Mouse (Mus musculus) heart, postnatal 10 days (tissue): ENCODE data around the gene Pik3r6. TPM values are rescaled to one million over a fixed set of nuclear protein-coding genes. Genes with fewer than 3 reads are reported as not detected.

ENCODE experiments used
- DNase-seq, 2 experiments: peaks; one replicate each; pipeline ENCODE4 v3.0.0; 2021
- intact Hi-C: fragments of 180-260 bp; cut with DNase I; formaldehyde crosslinking; loops from one replicate; pipeline ENCODE4 v1.15.1; 2025
- total RNA-seq, 2 experiments: library from RNA; stranded (reverse); gene quantifications; 2 replicates each; pipeline ENCODE4 v1.2.3; 2021

Pik3r6 gene
- total RNA-seq, 2 experiments from 2014 or later, result 7.4 to 9.6 TPM

- DNase-seq, result no peak
- intact Hi-C loops, result loop anchor here (5.0 kb wide), 2 partner anchors 321 to 386 kb away; partner anchors contain the start of gene Ndel1
Observed at GRCm38 (mm10) chr11:68486093-68486492, 16.7 kb upstream of the Pik3r6 start.

- no peak for DNase-seq
- intact Hi-C loops, result loop anchor here (5.0 kb wide), 2 partner anchors 320 to 385 kb away; partner anchors contain the start of gene Ndel1
Observed at GRCm38 (mm10) chr11:68487720-68488119, 15.1 kb upstream of the Pik3r6 start.

GRCm38 (mm10) chr11:68488256-68488824 is 14.5 kb upstream of the Pik3r6 start:
- intact Hi-C loops, result loop anchor here (5.0 kb wide), 2 partner anchors 319 to 384 kb away; partner anchors contain the start of gene Ndel1

GRCm38 (mm10) chr11:68489236-68489635 is 13.6 kb upstream of the Pik3r6 start:
- no peak for DNase-seq
- intact Hi-C loops, result loop anchor here (5.0 kb wide), 2 partner anchors 318 to 383 kb away; partner anchors contain the start of gene Ndel1

More at GRCm38 (mm10) chr11:68488256-68488824, 14.5 kb upstream of the Pik3r6 start:
- no peak for DNase-seq

GRCm38 (mm10) chr11:68492592-68492991 is 10.2 kb upstream of the Pik3r6 start:
- intact Hi-C loops, result no loop called here
- no peak for DNase-seq

- intact Hi-C loops, result no loop called here
- no peak for DNase-seq
Observed at GRCm38 (mm10) chr11:68493760-68494159, 9.1 kb upstream of the Pik3r6 start.

- DNase-seq, result no peak
- intact Hi-C loops, result no loop called here
Observed at GRCm38 (mm10) chr11:68497081-68497480, 5.7 kb upstream of the Pik3r6 start.

- intact Hi-C loops, result no loop called here
- DNase-seq, result no peak
Observed at GRCm38 (mm10) chr11:68498517-68498916, 4.3 kb upstream of the Pik3r6 start.

GRCm38 (mm10) chr11:68498999-68499699 is 3.7 kb upstream of the Pik3r6 start:
- intact Hi-C loops, result no loop called here
- no peak for DNase-seq

GRCm38 (mm10) chr11:68500949-68501350 is 1.9 kb upstream of the Pik3r6 start:
- DNase-seq, result no peak
- intact Hi-C loops, result no loop called here

- intact Hi-C loops, result no loop called here
- DNase-seq, result no peak
Observed at GRCm38 (mm10) chr11:68502408-68502807, 411 bp upstream of the Pik3r6 start.

- no peak for DNase-seq
- intact Hi-C loops, result loop anchor here (2.0 kb wide), 1 partner anchor 16 kb away; no protein-coding TSS in a partner anchor
Observed at GRCm38 (mm10) chr11:68504913-68505312, 2.1 kb downstream of the Pik3r6 start.

- DNase-seq, result no peak
- intact Hi-C loops, result no loop called here
Observed at GRCm38 (mm10) chr11:68507246-68507645, 4.4 kb downstream of the Pik3r6 start.

- no peak for DNase-seq
- intact Hi-C loops, result no loop called here
Observed at GRCm38 (mm10) chr11:68508619-68509018, 5.8 kb downstream of the Pik3r6 start.

- intact Hi-C loops, result no loop called here
- no peak for DNase-seq
Observed at GRCm38 (mm10) chr11:68509194-68509593, 6.4 kb downstream of the Pik3r6 start.

GRCm38 (mm10) chr11:68513969-68514368 is 11.2 kb downstream of the Pik3r6 start:
- no peak for DNase-seq
- intact Hi-C loops, result no loop called here

- DNase-seq, result no peak
- intact Hi-C loops, result no loop called here
Observed at GRCm38 (mm10) chr11:68519362-68519761, 16.5 kb downstream of the Pik3r6 start.

GRCm38 (mm10) chr11:68519815-68520214 is 17.0 kb downstream of the Pik3r6 start:
- intact Hi-C loops, result loop anchor here (2.0 kb wide), 1 partner anchor 15 kb away; no protein-coding TSS in a partner anchor
- DNase-seq, result no peak

- no peak for DNase-seq
- intact Hi-C loops, result loop anchor here (2.0 kb wide), 1 partner anchor 16 kb away; no protein-coding TSS in a partner anchor
Observed at GRCm38 (mm10) chr11:68520439-68520838, 17.6 kb downstream of the Pik3r6 start.

GRCm38 (mm10) chr11:68521352-68521751 is 18.5 kb downstream of the Pik3r6 start:
- no peak for DNase-seq
- intact Hi-C loops, result loop anchor here (2.0 kb wide), 1 partner anchor 17 kb away; no protein-coding TSS in a partner anchor

GRCm38 (mm10) chr11:68526441-68526840 is 23.6 kb downstream of the Pik3r6 start:
- DNase-seq, result no peak
- intact Hi-C loops, result no loop called here
